Mouse (Mus musculus): ENCODE data around the gene Hist1h2bg. TPM values are rescaled to one million over a fixed set of nuclear protein-coding genes. Genes with fewer than 3 reads are reported as not detected.
"Not testable (repeated sequence)": the region's sequence is repeated elsewhere in the genome, so short reads cannot be mapped to it uniquely, and the experiment has no call there.

Gene Hist1h2bg
- polyA plus RNA-seq, 1 experiment from 2014 or later = 25.4 TPM

GRCm38 (mm10) chr13:23571504-23572217 is 465 bp downstream of the Hist1h2bg start:
- Histone ChIP-seq H3K27ac (peak overlapping the region; percentile 97), H3K9ac (replicated peaks) (peak overlapping the region; percentile 84), H3K4me2 (peak overlapping the region; percentile 75), H3K4me1 (replicated peaks) (peaks cover 11% of the 10 kb centered on the region), H3K4me3 (replicated peaks) (peak overlapping the region; percentile 47)
- WGBS = 0% methylated on average over 17 of the region's 34 CpGs
- not testable (repeated sequence) for H3K27me3 ChIP-seq; H3K9me3 ChIP-seq; ATAC-seq (ENCODE audit: insufficient number of reproducible peaks, insufficient read depth, low FRiP score, low TSS enrichment, low read depth); H3K36me3 ChIP-seq

- Histone ChIP-seq H3K27me3 (no peaks in the 10 kb centered on the region), H3K9me3 (no peaks in the 10 kb centered on the region), H3K4me2 (peak overlapping the region; percentile 75), H3K27ac (peak overlapping the region; percentile 97), H3K4me3 (replicated peaks) (peak overlapping the region; percentile 47), H3K4me1 (replicated peaks) (peaks cover 14% of the 10 kb centered on the region), H3K9ac (replicated peaks) (peak overlapping the region; percentile 84), H3K36me3 (no peaks in the 10 kb centered on the region)
- 34% methylated on average over 2 of the region's 2 CpGs for WGBS
- ATAC-seq (ENCODE audit: insufficient number of reproducible peaks, insufficient read depth, low FRiP score, low TSS enrichment, low read depth) = no peak
Observed at GRCm38 (mm10) chr13:23572218-23573033, 1.2 kb downstream of the Hist1h2bg start.

DNA sequence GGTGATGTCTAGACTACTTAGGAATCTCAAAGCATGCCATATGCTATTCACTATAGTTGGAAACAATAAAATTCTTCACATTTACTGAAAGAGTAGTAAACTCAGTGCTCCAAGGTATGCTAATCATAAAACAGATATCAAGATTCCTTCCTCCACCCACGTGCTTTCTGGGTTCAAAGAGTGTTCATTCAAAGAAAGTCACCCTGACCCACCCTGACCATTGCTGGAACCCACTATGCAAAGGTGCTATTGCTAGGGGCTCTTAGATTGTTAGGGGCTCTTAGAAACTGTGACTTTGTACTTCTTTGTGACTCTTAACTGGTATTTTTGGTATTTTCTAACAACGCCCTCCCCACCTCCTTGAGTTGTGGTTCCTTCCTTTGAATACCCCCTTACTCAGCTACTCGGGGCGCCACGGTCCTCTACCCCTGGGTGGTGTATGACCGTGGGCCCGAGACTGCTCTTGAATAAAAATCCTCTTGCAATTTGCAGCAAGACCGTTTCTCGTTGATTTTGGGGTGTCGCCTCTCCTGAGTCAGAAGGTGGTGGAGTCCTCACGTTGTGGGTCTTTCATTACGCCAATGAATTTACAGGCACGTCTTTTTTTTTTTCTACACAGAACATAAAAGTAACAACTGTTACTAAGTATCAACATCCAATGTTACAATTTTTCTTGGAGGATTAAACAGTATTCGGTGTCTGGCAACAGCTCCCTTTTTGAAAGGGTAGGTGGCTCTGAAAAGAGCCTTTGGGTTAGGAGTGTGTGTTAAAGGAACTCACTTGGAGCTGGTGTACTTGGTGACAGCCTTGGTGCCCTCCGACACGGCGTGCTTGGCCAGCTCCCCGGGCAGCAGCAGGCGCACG is 2.1 kb downstream of the Hist1h2bg start:
- Histone ChIP-seq H3K4me2 (peak overlapping the region; percentile 75), H3K27ac (peak overlapping the region; percentile 97), H3K4me1 (replicated peaks) (peaks cover 14% of the 10 kb centered on the region), H3K9ac (replicated peaks) (peak overlapping the region; percentile 84), H3K4me3 (replicated peaks) (peak overlapping the region; percentile 47)
- 8% methylated on average over 20 of the region's 20 CpGs for WGBS
- not testable (repeated sequence) for ATAC-seq (ENCODE audit: insufficient number of reproducible peaks, insufficient read depth, low FRiP score, low TSS enrichment, low read depth); H3K36me3 ChIP-seq; H3K9me3 ChIP-seq; H3K27me3 ChIP-seq

- under 1% methylated on average over 41 of the region's 42 CpGs for WGBS
- H3K4me1 ChIP-seq (replicated peaks) = peaks cover 14% of the 10 kb centered on the region
- ATAC-seq (ENCODE audit: insufficient number of reproducible peaks, insufficient read depth, low FRiP score, low TSS enrichment, low read depth) = peak; percentile 92
- H3K4me2 ChIP-seq = peak within 1 kb of the TSS; percentile 75
- peak within 1 kb of the TSS; percentile 84 for H3K9ac ChIP-seq (replicated peaks)
- not testable (repeated sequence) for H3K9me3 ChIP-seq, H3K27me3 ChIP-seq, H3K36me3 ChIP-seq
- peak within 1 kb of the TSS; percentile 97 for H3K27ac ChIP-seq
- H3K4me3 ChIP-seq (replicated peaks) = peak within 1 kb of the TSS; percentile 49
Observed at GRCm38 (mm10) chr13:23573898-23574524, 2.8 kb downstream of the Hist1h2bg start, which contains the start of the genes Hist1h2bf and Hist1h2ad. TSS of gene Hist1h2bf (minus strand) at chr13:23574196. TSS of gene Hist1h2ad (plus strand) at chr13:23574381.

GRCm38 (mm10) chr13:23574546-23575170 is 3.5 kb downstream of the Hist1h2bg start:
- H3K27ac ChIP-seq = peak overlapping the region; percentile 97
- H3K4me3 ChIP-seq (replicated peaks) = peak overlapping the region; percentile 49
- H3K9me3 ChIP-seq; ATAC-seq (ENCODE audit: insufficient number of reproducible peaks, insufficient read depth, low FRiP score, low TSS enrichment, low read depth); H3K36me3 ChIP-seq; H3K27me3 ChIP-seq: not testable (repeated sequence)
- peaks cover 14% of the 10 kb centered on the region for H3K4me1 ChIP-seq (replicated peaks)
- H3K4me2 ChIP-seq = peak overlapping the region; percentile 75
- H3K9ac ChIP-seq (replicated peaks) = peak overlapping the region; percentile 55; the same call in 1 of the 2 replicates
- WGBS = 0% methylated on average over 9 of the region's 39 CpGs

DNA sequence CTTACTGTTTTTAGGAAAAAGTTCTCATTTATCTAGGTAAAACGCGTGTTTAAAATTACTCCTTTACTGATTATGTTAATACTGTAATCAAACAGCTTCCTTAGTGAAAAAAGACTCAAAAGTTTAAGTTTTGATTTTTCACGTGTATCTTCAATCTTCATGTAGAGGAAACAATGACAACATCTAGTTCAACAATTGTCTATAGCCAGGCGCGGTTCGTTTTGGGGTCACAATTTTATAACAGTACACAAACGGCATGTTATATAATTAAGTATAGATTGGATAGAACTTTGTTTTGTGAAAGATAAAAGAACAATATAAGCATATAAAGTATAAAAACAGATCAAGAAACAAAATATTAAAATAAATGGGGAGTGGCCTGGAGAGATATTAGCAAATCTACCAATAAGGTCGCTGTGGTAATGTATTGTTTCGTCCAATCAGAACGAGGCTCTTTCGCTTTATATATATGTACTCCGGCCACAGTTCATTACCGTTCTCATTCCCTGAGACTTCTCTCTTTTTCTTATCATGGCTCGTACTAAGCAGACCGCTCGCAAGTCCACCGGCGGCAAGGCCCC is 4.2 kb downstream of the Hist1h2bg start, which contains the start of gene Hist1h3d:
TSS of gene Hist1h3d (plus strand) at position 493 of the 581 bp plus-strand sequence.
- H3K27me3 ChIP-seq = no peaks in the 10 kb centered on the region
- peak; percentile 54 for ATAC-seq (ENCODE audit: insufficient number of reproducible peaks, insufficient read depth, low FRiP score, low TSS enrichment, low read depth)
- no peaks in the 10 kb centered on the region for H3K9me3 ChIP-seq
- WGBS = under 1% methylated on average over 18 of the region's 18 CpGs
- peaks cover 10% of the 10 kb centered on the region for H3K4me1 ChIP-seq (replicated peaks)
- peak within 1 kb of the TSS; percentile 73 for H3K4me2 ChIP-seq
- H3K4me3 ChIP-seq (replicated peaks) = peak within 1 kb of the TSS; percentile 49
- H3K27ac ChIP-seq = peak within 1 kb of the TSS; percentile 94
- no peaks in the 10 kb centered on the region for H3K36me3 ChIP-seq
- peak within 1 kb of the TSS; percentile 80 for H3K9ac ChIP-seq (replicated peaks)

- peak overlapping the region; percentile 73 for H3K4me2 ChIP-seq
- peaks cover 14% of the 10 kb centered on the region for H3K4me1 ChIP-seq (replicated peaks)
- not testable (repeated sequence) for H3K9me3 ChIP-seq; H3K27me3 ChIP-seq; ATAC-seq (ENCODE audit: insufficient number of reproducible peaks, insufficient read depth, low FRiP score, low TSS enrichment, low read depth); H3K36me3 ChIP-seq
- WGBS = under 1% methylated on average over 12 of the region's 40 CpGs
- peak overlapping the region; percentile 80 for H3K9ac ChIP-seq (replicated peaks)
- H3K27ac ChIP-seq = peak overlapping the region; percentile 94
- H3K4me3 ChIP-seq (replicated peaks) = peak overlapping the region; percentile 49
Observed at GRCm38 (mm10) chr13:23575864-23576313, 4.7 kb downstream of the Hist1h2bg start.

GRCm38 (mm10) chr13:23576351-23576881 is 5.2 kb downstream of the Hist1h2bg start:
- Histone ChIP-seq H3K36me3 (no peaks in the 10 kb centered on the region), H3K9me3 (no peaks in the 10 kb centered on the region), H3K27ac (peak overlapping the region; percentile 94), H3K4me2 (peak overlapping the region; percentile 73), H3K4me1 (replicated peaks) (peaks cover 14% of the 10 kb centered on the region), H3K9ac (replicated peaks) (peak overlapping the region; percentile 80), H3K27me3 (no peaks in the 10 kb centered on the region), H3K4me3 (replicated peaks) (peak overlapping the region; percentile 49)
- no peak for ATAC-seq (ENCODE audit: insufficient number of reproducible peaks, insufficient read depth, low FRiP score, low TSS enrichment, low read depth)
- WGBS = 4% methylated on average over 7 of the region's 7 CpGs

DNA sequence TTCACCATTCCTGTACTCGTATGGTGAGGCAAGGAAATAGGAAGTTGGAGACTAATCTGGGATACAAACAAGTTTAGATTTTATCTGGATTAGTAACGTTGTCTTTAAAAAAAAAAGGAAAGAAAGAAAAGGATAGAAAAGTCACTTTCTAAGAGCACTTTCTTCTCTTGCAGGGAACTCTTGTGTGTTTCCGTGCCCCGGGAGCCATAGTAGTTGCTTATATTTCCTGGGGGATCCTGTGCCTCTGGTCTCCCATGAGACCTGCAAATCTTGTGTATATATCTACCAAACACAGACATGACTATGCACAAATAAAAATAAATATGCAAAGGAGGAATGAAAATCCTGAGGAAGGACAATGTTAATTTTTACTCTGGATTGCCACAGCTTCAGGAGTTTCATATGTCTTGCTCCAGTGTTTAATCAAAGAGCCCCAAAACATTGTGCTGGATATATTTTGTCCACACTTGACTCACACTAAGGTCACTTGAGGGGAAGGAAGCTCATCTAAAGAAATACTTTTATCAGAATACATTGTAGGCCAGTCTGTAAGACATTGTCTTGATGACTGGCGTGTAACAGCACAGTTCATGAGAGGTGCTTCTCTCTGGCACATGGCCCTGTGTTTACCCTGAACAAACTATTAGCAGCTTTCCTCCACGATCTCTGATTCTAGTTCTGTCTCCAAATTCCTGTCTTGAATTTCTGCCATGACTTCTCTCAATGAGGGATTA is 5.9 kb downstream of the Hist1h2bg start:
- peak overlapping the region; percentile 80; the same call in 1 of the 2 replicates for H3K9ac ChIP-seq (replicated peaks)
- peaks cover 18% of the 10 kb centered on the region for H3K4me1 ChIP-seq (replicated peaks)
- no peak for ATAC-seq (ENCODE audit: insufficient number of reproducible peaks, insufficient read depth, low FRiP score, low TSS enrichment, low read depth)
- no peaks in the 10 kb centered on the region for H3K9me3 ChIP-seq
- peak overlapping the region; percentile 49 for H3K4me3 ChIP-seq (replicated peaks)
- WGBS = 55% methylated on average over 6 of the region's 6 CpGs
- no peaks in the 10 kb centered on the region for H3K36me3 ChIP-seq
- H3K27ac ChIP-seq = peak overlapping the region; percentile 94
- no peaks in the 10 kb centered on the region for H3K27me3 ChIP-seq
- H3K4me2 ChIP-seq = peak overlapping the region; percentile 73
